Mouse (Mus musculus) hindbrain, embryonic 14.5 days (tissue): ENCODE results near the gene Rnasek. TPM values are rescaled to one million over a fixed set of nuclear protein-coding genes. Genes with fewer than 3 reads are reported as not detected.

Experiments used
- ATAC-seq: fragments of 200-750 bp; cut with Nextera tagmentation; 2 replicates; pipeline ENCODE4 v1.8.0; 2017; ENCODE audit warnings: moderate number of reproducible peaks, mild to moderate bottlenecking, moderate TSS enrichment, moderate library complexity; ENCODE audit not compliant: low FRiP score
- DNase-seq: peaks from one replicate; pipeline ENCODE4 v3.0.0-alpha.2; 2015; ENCODE audit warnings: low spot score
- H3K27ac ChIP-seq: fragments of 300-500 bp; sonication (generic); 2 replicates; pipeline ENCODE4 v1.5.1; 2014; ENCODE audit warnings: mild to moderate bottlenecking, moderate library complexity
- H3K27me3 ChIP-seq: fragments of 300-500 bp; sonication (generic); 2 replicates; pipeline ENCODE4 v1.6.1; 2014; ENCODE audit warnings: mild to moderate bottlenecking, low read length, mixed read lengths; ENCODE audit not compliant: control insufficient read depth, insufficient read depth
- H3K36me3 ChIP-seq: fragments of 300-500 bp; sonication (generic); replicated peaks from 2 replicates; pipeline ENCODE4 v1.6.1; 2014; ENCODE audit not compliant: control insufficient read depth, insufficient read depth
- H3K4me1 ChIP-seq: fragments of 300-500 bp; sonication (generic); replicated peaks from 2 replicates; pipeline ENCODE4 v1.6.1; 2014; ENCODE audit warnings: antibody characterized with exemption, low read length, mixed read lengths; ENCODE audit not compliant: control insufficient read depth, insufficient read depth
- H3K4me2 ChIP-seq: fragments of 300-500 bp; sonication (generic); replicated peaks from 2 replicates; pipeline ENCODE4 v1.6.1; 2014; ENCODE audit warnings: mild to moderate bottlenecking, moderate library complexity
- H3K4me3 ChIP-seq: fragments of 300-500 bp; sonication (generic); replicated peaks from 2 replicates; pipeline ENCODE4 v1.5.1; 2014; ENCODE audit warnings: mild to moderate bottlenecking, low read length
- H3K9ac ChIP-seq: fragments of 300-500 bp; sonication (generic); 2 replicates; pipeline ENCODE4 v1.6.1; 2014
- H3K9me3 ChIP-seq: fragments of 300-500 bp; sonication (generic); 2 replicates; pipeline ENCODE4 v1.6.1; 2016; ENCODE audit warnings: low read length; ENCODE audit not compliant: control insufficient read depth
- WGBS: fragments of 180-500 bp; shearing (Covaris S2); extraction: QIAGEN DNeasy Blood & Tissue Kit; methylation state at CpG from one replicate; pipeline ENCODE4 v1.1.7; 2014; 5-methylcytosine and 5-hydroxymethylcytosine counted together
- polyA plus RNA-seq: library from polyadenylated mRNA; unstranded; fragments of >200 nt; fragmentation: Nextera tagmentation; extraction: Ambion mirVana; gene quantifications from 2 replicates; pipeline ENCODE4 v1.2.1, GENCODE M21; 2014

Gene Rnasek
- polyA plus RNA-seq, 1 experiment from 2014 or later, result 388 TPM

GRCm38 (mm10) chr11:70230239-70230727 lies 9.4 kb downstream of the Rnasek start:
- peaks cover 28% of the 10 kb centered on the region; the same call in 1 of the 2 replicates for H3K4me1 ChIP-seq
- WGBS, result 1% methylated on average over 32 of the region's 32 CpGs

DNA sequence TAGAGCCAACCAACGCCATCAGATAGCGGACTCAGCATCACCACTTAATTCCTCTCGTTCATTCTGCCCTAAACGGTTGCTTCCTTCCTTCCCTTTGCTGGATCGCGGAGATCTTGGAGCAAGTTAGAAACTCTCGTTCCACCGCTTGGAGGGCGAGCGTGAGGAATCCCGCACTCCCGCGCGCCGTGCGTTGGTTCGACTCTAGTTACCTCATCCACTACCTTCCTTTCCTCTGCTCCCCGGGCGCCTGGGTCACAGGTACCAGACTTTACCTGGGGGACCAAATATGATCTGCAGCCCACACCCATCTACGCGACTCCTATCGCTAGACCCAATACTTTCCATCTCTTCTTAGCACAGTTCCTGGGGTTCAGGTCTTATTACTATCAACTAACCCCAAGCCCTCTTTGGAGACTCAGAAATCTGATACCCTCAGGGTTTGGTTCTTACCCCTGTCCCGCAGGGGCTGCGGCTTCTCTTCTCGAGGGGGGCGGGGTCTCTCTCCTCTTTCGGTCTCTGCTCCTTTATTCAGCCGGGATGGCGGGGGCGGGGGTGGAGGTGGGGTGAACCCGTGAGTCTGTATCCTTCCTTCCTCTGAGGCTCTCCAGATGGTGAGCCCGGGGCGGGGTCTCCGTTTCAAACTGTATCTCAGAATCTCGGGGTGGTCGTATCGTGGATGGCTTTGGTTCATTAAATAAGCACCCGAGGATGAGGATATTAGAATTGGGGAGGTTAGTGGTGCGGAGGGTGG lies 10.2 kb downstream of the Rnasek start, which contains the start of gene Bcl6b:
Bcl6b (minus strand) TSS at position 539 of the 751 bp plus-strand sequence.
- Histone ChIP-seq H3K27ac (no peak within 1 kb of the TSS), H3K4me2 (peak within 1 kb of the TSS; percentile 49), H3K9me3 (no peaks in the 10 kb centered on the region), H3K4me3 (peak within 1 kb of the TSS; percentile 24), H3K9ac (peak within 1 kb of the TSS; percentile 12; the same call in 1 of the 2 replicates), H3K4me1 (peaks cover 28% of the 10 kb centered on the region; the same call in 1 of the 2 replicates), H3K36me3 (peaks cover 4% of the 10 kb centered on the region; the same call in 1 of the 2 replicates), H3K27me3 (peaks cover 68% of the 10 kb centered on the region)
- WGBS, result 4% methylated on average over 39 of the region's 39 CpGs
- no peak for DNase-seq
- ATAC-seq, result no peak

More at GRCm38 (mm10) chr11:70230239-70230727, 9.4 kb downstream of the Rnasek start:
- DNase-seq (peak; percentile 84), ATAC-seq (peak; percentile 34)
- Histone ChIP-seq H3K4me3 (0 out of 2 replicates have a peak overlapping the region, but pooled peaks have one; percentile 4), H3K36me3 (peaks cover 12% of the 10 kb centered on the region), H3K4me2 (peak overlapping the region; percentile 49), H3K9ac (no peak overlapping the region), H3K27me3 (peaks cover 59% of the 10 kb centered on the region), H3K9me3 (no peaks in the 10 kb centered on the region), H3K27ac (no peak overlapping the region)

- peak overlapping the region; percentile 12; the same call in 1 of the 2 replicates for H3K9ac ChIP-seq
- H3K4me3 ChIP-seq, result peak overlapping the region; percentile 24
- peak overlapping the region; percentile 49 for H3K4me2 ChIP-seq
- H3K36me3 ChIP-seq, result no peaks in the 10 kb centered on the region
- no peak overlapping the region for H3K27ac ChIP-seq
- peaks cover 73% of the 10 kb centered on the region for H3K27me3 ChIP-seq
- 1% methylated on average over 19 of the region's 19 CpGs for WGBS
- no peaks in the 10 kb centered on the region for H3K9me3 ChIP-seq
- DNase-seq (peak; percentile 81), ATAC-seq (peak; percentile 38; the same call in 1 of the 2 replicates)
- peaks cover 28% of the 10 kb centered on the region; the same call in 1 of the 2 replicates for H3K4me1 ChIP-seq
Measured at GRCm38 (mm10) chr11:70228828-70229227, 10.8 kb downstream of the Rnasek start.

- Histone ChIP-seq H3K4me1 (peaks cover 24% of the 10 kb centered on the region; the same call in 1 of the 2 replicates), H3K27me3 (peaks cover 73% of the 10 kb centered on the region), H3K4me3 (no peak overlapping the region; the same call in 1 of the 2 replicates), H3K9ac (no peak overlapping the region), H3K27ac (no peak overlapping the region), H3K36me3 (no peaks in the 10 kb centered on the region), H3K9me3 (no peaks in the 10 kb centered on the region), H3K4me2 (peak overlapping the region; percentile 49)
- no peak for ATAC-seq
- DNase-seq, result no peak
- WGBS, result 86% methylated on average over 4 of the region's 4 CpGs
Measured at GRCm38 (mm10) chr11:70227661-70228245, 11.9 kb downstream of the Rnasek start.

DNA sequence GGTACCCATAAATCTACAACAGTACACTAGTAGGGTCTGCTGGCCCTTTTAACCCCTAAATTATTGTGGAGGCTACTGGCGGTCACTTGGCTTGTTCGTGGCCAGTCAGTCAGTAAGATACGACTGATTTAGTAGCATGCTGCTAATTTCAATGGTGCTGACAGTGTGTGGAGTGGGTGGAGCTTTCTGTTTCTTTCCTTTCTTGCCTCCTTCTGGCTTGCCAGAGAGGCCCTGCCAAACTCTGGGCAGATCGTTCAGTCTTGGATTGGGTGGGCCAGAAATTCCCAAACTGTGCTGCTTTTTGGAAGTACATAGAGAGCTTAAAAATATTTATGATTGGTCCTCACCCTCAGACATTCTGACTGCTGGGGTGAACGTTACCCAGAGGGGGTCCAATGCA lies 12.5 kb downstream of the Rnasek start:
- Histone ChIP-seq H3K36me3 (no peaks in the 10 kb centered on the region), H3K9ac (peak overlapping the region; percentile 39; the same call in 1 of the 2 replicates), H3K9me3 (no peaks in the 10 kb centered on the region), H3K4me2 (peak overlapping the region; percentile 49), H3K4me3 (peak overlapping the region; percentile 23), H3K27ac (no peak overlapping the region), H3K27me3 (peaks cover 73% of the 10 kb centered on the region), H3K4me1 (peaks cover 26% of the 10 kb centered on the region; the same call in 1 of the 2 replicates)
- 33% methylated on average over 5 of the region's 5 CpGs for WGBS
- DNase-seq, result no peak
- no peak for ATAC-seq

GRCm38 (mm10) chr11:70226602-70226890 lies 13.1 kb downstream of the Rnasek start:
- WGBS, result 7% methylated on average over 18 of the region's 18 CpGs
- H3K27me3 ChIP-seq, result peaks cover 73% of the 10 kb centered on the region

GRCm38 (mm10) chr11:70225798-70226601 lies 13.6 kb downstream of the Rnasek start:
- Histone ChIP-seq H3K4me1 (peaks cover 30% of the 10 kb centered on the region; the same call in 1 of the 2 replicates), H3K4me3 (peak overlapping the region; percentile 23), H3K36me3 (no peaks in the 10 kb centered on the region), H3K9ac (peak overlapping the region; percentile 39; the same call in 1 of the 2 replicates), H3K9me3 (no peaks in the 10 kb centered on the region), H3K4me2 (peak overlapping the region; percentile 49), H3K27ac (no peak overlapping the region), H3K27me3 (peaks cover 70% of the 10 kb centered on the region)
- DNase-seq, result no peak
- WGBS, result 21% methylated on average over 27 of the region's 27 CpGs
- 0 out of 2 replicates have a peak, but pooled peaks have one; percentile 5 for ATAC-seq

More at GRCm38 (mm10) chr11:70226602-70226890, 13.1 kb downstream of the Rnasek start:
- no peak for ATAC-seq
- Histone ChIP-seq H3K4me2 (peak overlapping the region; percentile 49), H3K36me3 (no peaks in the 10 kb centered on the region), H3K4me3 (peak overlapping the region; percentile 23), H3K27ac (no peak overlapping the region), H3K9me3 (no peaks in the 10 kb centered on the region), H3K9ac (peak overlapping the region; percentile 39; the same call in 1 of the 2 replicates), H3K4me1 (peaks cover 30% of the 10 kb centered on the region; the same call in 1 of the 2 replicates)
- no peak for DNase-seq

DNA sequence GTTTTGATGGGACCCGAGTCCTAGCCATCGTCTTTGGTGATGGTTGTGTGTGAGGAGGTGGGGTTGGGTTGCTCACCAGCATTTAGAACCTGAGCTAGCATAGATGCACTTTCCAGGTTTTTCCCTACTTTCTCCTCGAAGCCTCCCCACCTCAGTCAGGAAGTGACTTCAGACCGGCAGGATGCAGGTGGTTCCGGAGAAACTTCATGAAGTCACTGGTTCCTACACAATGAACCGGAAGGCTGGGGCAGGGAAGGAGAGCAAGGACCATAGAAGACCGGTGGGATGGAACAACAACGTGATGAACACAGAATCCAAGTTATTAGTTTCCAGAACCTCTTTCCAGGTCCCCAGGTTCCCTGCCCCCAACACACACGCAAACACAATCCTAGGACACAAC lies 15.9 kb downstream of the Rnasek start:
- no peak overlapping the region for H3K9ac ChIP-seq
- no peak overlapping the region for H3K4me3 ChIP-seq
- DNase-seq (no peak), ATAC-seq (no peak)
- no peaks in the 10 kb centered on the region for H3K9me3 ChIP-seq
- no peaks in the 10 kb centered on the region for H3K36me3 ChIP-seq
- no peak overlapping the region for H3K4me2 ChIP-seq
- no peak overlapping the region for H3K27ac ChIP-seq
- peaks cover 47% of the 10 kb centered on the region for H3K27me3 ChIP-seq
- H3K4me1 ChIP-seq, result peaks cover 38% of the 10 kb centered on the region
- WGBS, result 90% methylated on average over 9 of the region's 9 CpGs
